Mouse (Mus musculus): ENCODE data around the gene Tnks2. TPM values are rescaled to one million over a fixed set of nuclear protein-coding genes. Genes with fewer than 3 reads are reported as not detected.

Tnks2 gene
- polyA plus RNA-seq, 2 experiments from 2014 or later, result 23.5 to 34.1 TPM

DNA sequence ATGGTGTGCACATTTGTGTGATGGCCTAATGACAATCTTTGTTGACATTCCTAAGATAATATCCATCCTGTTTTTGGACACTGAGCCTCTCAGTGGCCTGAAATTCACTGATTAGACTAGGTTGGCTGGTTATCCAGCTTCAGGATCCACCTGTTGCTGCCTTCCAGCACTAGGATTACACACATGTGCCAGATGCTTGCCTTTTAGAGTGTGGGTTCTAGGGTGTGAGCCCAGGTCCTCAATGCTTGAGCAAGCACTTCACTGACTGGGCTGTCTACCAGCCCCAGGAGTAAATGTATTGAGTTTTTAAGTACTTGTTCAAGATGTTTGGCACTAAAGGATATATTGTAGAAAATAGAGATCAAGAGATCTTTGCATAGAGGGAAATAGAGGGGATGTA, 104.0 kb downstream of the Tnks2 start:
- ATAC-seq, result no peak

GRCm38 (mm10) chr19:36940064-36940463, 106.0 kb downstream of the Tnks2 start:
- ATAC-seq, result no peak

Other genes with a start within 250 kb of the Tnks2 start
- gene Ppp1r3c, start 97.6 kb upstream of the Tnks2 start, polyA plus RNA-seq (2017; shearing (Covaris generic)), result not detected
- gene Fgfbp3, start 85.4 kb downstream of the Tnks2 start, polyA plus RNA-seq (2017; shearing (Covaris generic)), result not detected
- 10 to 100 TPM in 1 of 2 experiments, 1 to 10 TPM in 1; 8.3 to 11.4 TPM for gene Btaf1, start 91.8 kb downstream of the Tnks2 start, polyA plus RNA-seq (2017; shearing (Covaris generic))